Mouse (Mus musculus) cerebellum, adult 8-10 months (tissue): ENCODE results near the gene Thsd4.

Experiments used
- DNase-seq: peaks from one replicate; pipeline ENCODE4 v3.0.0; 2022

Gene Thsd4

DNA sequence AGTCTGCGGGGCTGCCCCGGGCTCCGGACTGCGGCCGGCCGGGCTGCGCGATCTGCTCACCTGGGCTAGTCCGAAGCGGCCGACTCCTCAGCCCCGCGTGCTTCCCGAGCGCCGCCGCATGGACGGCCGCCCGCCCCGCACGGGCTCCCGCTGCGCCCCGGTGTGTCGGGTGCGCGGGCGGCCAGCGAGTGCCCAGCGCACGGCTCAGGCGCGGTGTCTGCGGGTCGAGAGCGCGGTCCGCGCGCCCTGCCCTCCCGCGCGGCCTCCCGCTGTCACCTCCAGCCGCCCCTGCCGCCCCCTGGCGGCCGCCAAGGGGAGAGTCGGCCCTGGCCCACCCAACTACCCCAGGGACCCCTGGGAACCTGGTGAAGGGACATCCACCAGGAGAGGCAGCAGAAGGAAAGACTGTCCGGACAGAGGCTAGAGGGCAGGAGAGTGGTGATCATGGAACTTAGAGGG is at the start of gene Thsd4:
Gene Thsd4, minus strand, starts transcription at position 241 of the 459 bp plus-strand sequence.
- DNase-seq = peak; percentile 34

DNA sequence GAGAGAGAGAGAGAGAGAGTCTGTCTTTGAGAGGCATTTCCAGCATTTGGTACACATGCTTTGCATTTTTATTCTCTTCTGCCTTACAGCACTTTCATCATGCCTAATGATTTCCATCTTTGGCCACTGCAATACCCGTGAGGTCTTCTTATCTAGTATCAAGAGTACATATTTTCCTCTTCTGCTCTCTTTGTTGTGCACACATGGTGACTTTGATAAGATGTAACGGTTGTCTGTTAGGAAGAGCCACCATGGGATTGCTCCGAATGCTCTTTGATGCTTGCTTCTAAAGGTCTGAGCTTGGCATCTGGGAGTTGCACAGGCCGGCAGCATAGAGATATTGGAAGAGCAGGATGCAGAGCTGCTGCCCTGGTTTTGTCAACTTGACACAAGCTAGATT is 49.2 kb upstream of the Thsd4 start:
- DNase-seq = no peak

DNA sequence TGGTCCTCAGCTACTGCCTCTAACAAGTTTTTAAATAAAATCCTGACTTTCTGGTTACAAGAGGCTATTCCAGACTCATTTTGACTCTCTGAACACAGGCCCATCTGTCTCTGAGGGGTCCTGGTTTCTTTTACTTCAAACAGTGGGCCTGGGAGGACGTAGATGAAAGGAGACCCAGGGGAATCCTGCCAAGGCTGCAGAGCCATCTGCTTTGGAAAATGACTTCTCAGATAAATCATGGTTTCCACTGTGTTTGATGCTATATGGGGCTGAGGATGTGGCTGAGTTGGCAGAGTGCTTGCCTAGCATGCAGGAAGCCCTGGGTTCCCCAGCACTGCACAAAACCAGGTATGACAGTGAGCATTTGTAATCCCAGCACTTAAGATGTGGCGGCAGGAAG is 47.5 kb upstream of the Thsd4 start:
- DNase-seq = no peak

DNA sequence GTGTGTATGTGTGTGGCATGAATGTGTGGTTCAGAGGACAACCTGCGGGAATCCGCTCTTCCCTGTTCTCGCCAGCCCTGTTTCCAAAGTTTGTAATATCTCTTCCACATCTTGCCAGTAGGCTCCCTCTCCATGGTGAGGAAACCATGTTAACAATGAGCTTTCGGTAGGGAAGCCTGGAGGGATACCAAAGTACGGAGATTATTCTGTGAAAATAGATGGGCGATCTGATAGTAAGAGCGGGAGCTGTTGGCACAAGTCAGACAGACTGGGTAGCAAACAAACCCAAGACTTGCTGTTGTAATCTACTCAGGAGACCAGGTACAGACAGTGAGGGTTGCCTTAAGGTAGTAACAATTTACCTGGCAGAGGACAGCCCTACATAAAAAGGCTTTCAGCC is 42.0 kb upstream of the Thsd4 start:
- DNase-seq = no peak

DNA sequence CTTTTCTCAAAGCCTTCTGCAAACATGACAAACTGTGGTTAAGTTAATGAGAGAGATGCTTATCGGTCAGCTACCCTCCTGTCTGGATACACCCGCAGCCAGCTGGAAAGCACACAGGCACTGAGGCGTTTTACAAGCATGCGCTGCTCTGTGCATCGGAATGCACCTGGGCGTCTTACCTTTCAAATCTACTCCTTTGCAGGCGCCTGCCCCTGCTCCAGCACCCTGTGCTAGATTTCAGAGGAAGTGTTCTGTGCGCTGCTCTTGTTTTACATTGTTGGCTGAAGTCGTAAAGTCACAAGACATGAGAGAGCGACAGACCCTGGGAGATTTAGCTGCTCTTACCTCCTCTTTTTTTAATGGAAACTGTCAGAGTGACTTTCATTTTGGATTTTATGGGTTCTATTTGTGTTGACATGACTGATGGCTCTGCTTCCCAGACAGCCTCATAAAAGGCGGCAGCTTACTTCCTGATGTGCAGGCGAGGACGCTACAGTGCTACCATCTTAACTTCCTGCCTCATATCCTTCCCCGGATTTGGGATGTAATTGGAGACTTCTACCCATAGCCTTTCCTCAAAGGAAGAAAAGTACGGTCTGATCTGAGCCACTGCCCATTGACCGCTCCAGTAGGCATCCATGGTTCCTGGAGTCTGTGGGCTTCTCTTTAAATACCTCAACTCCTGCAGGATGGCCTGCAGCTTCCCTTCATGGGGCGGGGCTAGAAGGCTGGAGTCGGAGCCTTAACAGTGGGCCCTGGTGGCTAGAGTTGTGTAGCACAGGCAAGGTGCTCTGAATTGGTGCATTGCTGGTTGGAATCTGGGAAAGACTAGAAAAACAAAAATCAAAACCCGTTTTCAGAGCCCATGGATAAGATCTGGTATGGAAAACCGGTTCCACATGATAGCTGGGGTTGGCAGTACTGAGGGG is 40.9 kb upstream of the Thsd4 start:
- no peak for DNase-seq

DNA sequence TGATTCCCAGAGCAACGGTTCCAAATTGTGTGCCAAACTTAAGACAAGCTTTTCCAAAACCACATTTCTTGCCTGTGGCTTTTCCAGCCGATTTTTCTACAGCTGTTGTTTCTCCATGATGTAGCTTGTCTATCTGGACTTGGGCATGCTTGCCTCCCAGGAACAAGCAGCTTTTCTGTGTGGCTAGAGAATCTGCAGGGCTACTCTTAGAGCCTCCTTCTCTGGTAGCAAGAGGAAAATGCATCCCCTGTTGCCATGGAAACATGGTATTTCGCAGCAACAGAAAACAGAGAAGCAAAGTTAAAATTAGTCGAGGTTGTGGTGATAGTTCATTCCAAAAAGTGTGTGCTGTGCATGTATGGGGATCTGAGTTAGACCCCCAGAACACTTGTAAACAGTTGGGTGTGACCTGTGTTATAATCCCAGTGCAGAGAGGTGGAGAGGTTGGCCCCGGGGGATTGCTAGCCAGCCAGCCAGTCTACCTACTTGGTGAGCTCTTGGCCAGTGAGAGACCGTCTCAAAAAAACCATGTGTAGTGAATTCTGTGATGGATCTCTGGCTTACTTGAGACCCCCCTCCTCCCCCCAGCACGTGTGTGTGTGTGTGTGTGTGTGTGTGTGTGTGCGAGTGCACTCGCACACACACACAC is 39.9 kb upstream of the Thsd4 start:
- no peak for DNase-seq

DNA sequence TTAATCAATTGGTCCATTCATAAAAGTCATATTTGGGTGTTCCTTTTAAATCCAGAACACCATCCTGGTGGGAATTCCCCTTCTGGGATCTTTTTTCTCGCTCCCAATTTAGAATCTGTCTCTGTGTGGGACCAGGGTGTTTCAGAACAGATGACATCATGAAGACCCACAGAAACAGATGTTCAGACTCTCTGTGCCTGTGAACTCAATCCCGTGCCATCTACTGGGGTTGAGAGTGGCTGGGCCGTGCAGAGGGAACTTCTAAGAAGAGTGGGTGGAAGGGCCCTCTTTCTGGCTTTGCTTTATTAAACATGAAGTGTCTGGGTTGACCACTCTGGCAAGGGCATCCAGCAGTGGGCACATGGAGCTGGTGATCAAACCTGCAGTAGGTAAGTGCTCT is 36.7 kb upstream of the Thsd4 start:
- no peak for DNase-seq

DNA sequence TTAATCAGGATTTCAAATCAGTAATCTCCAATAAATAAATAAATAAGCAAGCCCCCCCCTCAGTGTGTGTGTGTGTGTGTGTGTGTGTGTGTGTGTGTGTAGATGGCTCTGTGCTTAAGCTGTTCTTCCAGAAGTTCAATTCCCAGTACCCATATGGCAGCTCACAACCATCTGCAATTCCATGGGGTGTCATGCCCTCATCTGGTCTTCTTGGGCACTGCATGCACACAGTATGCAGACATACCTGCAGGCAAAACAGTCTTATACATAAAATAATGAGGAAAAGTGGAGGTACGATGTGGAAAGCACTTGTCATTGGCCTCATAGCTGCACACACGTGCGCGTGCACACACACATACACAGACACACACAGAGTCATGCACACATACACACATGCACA is 29.4 kb upstream of the Thsd4 start:
- DNase-seq = no peak

DNA sequence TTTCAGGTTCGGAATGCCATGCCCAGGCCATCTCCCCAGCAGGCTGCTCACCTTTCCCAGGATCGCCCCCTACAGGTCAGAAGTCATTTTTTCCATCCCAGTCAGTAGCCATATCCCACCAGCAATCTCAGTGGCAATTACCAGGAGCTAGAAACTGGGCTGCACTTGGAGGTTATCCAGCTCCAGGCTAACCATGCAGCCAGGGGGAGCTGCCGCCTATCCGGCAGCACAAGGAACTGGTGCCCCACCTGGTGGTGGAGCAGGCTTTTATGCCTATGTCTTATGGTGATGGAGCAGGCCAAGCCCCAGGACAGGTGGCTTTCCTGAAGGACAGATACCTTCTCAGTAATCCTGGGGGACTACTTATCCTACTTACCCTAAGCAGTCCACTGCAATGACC is 26.3 kb upstream of the Thsd4 start:
- peak; percentile 11 for DNase-seq

DNA sequence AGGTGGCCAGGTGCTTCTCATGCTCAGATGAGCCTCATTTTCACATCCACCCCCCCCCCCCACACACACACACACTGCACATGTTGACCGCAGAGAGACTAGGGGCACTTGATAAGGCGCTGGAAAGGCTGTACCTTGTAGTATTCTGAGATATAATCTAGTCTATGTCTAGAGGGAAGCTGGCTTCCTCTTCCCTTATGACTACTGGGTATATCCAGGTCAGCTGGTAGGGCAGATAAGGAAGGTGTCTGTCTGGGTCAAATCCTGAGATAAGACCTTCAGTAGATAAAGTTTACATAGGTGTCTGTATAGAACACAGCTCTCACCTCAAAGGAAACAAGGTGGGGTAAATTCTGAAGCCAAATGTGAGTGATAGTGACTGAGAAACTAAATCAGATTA is 24.3 kb upstream of the Thsd4 start:
- no peak for DNase-seq

DNA sequence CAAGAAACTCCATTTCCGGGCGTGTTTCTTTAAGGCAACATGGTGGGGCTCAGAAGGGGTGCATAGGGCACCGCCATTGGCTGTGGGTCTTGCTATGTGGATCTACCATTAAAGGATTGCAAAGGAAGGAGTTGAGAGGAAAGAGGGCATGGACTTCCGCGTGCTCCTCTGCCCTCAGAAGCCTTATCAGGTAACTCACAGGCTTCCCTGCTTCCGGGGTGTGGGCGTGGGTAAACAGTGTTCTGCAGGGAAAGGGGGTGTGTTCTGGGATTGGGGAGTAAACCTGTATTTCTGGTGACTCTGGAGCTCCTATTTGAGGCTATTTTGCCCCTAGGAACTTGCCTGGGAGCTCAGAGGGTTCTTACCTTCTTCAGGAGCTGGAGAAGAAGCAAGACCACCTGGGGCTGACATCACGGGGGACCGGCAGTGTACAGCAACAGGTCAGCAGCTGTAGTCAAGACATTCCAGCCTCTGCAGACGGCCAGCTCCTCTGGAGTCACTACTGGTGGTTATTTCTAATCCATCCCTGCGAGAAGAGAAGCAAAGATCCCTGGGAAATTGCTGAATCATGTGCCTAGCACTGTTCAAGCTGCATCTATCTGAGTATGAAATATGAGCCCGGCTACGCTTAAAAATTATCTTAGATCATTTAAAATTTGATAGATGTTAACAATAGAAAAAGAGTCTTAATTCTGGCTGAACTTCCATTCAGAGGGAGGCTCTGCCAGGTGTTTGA is 23.7 kb upstream of the Thsd4 start:
- no peak for DNase-seq

DNA sequence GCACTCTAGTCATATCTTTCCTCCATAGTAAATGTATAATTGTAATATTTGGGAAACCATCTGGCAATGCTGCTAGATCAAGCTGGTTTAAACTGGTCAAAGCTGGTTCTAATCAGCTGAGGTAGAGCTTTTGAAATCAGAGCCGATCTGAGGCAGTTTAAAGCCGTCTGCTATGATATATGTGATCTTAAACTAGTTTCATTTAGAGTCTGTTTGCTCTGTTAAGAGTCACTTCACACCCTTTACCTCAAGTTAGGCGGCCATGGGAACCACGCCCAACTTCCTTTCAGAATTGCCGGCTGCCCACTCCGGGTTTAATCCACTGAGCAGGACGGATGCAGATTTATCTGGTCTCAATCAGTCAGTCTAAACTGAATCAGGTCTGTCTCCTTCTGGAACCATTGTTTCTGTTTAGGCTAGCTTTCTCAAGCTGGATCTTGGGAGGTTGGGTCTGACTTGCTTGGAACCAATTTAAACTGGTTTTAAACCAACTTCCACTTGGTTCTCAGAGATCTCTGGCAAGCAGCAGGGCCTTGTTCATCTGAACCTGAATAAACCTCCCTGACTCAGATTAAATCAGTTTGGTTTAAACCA is 21.7 kb upstream of the Thsd4 start:
- no peak for DNase-seq

DNA sequence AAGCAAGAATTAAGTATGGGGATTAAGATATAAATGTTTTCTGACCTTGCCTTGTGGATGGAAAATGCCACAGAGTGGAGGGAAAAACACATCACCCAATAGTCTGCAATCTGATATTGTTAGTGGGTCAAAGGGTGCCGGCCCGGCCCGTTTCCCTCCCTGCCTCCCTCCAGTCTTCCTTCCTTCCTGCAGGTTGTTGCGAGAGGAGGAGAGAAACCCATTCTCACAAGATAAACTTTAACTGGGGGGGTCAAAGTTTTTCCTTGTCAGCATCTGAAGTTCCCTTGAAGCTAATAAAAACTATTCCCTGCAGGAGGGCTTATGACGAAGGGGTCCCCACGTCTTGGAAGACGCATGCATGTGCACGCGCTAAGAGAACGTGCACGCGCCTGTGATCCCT is 8.5 kb upstream of the Thsd4 start:
- no peak for DNase-seq

DNA sequence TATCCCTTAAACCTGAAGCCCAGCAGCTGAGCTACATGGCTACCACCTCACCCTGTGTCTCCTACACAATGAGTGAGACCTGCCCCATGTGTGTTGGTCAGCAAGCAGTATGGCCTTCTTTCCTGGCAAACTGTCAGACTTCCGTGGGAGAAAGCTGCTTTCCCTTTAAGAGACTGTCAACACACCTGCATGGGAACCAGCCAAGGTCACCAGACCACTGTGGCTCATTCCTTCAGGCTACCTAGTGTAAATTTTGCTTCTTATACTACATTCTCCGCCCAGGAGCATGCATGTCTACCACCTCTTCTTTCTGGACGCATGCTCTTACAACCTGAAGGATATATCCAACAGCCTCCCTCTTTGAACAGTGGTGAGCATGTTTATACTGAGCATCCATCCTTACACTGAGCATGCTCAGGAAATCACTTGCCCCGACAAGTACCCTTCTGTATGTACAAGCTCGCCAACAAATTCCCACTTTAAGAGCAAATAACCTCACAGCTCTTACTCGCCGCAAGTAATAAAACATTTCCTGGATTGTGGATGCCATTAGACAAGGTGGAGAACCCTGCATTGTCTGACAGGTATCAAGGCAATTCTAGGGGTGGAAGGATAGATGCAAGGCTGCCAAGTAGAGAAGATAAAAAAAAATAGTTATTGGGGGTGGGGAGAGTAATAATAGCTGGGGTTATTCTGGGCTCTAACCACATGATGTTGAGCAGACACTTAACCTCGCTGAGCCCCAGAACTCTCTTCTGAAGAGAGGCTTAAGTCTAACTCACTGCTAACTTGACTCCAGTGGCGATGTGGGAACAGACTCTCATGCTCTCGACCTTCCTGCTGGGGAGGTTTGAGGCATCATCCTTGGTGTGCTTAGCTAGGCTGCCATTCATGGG is 7.8 kb upstream of the Thsd4 start:
- no peak for DNase-seq

DNA sequence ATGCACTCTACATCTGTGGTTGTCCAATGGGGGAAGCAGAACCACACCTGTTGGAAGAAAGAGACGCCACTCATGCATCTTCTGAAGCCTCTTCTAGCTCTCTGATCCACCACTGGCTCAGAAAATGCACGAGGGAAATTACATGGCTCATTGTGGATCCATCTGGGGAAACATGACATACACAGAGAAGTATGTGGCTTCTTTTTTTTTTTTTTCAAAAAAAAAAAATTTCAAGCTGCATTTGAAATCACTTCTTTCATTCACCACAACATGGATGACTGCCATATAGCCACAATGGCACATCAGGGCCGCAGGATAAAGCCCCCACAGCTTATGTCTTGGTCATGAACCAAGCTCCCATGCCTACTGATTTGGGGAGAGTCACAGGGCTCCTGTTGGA is 6.4 kb upstream of the Thsd4 start:
- no peak for DNase-seq

DNA sequence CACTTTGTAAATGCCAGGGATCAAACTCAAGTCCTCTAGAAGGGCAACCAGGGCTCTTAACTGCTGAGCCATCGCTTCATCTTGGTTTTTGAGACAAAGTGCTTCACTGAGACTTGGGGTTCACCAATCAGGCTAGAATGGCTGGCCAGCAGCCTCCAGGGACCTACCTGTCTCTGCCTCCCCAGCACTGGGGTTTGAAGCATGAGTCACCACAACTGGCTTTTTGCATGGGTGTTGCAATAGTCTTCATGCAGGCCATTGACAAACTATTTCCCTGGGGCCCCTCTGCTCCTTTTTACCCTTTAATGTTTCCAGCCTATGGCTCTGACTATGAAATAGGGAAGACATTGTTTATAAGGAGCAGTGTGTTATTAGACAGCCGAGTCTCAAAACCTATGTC is 6.0 kb upstream of the Thsd4 start:
- no peak for DNase-seq

DNA sequence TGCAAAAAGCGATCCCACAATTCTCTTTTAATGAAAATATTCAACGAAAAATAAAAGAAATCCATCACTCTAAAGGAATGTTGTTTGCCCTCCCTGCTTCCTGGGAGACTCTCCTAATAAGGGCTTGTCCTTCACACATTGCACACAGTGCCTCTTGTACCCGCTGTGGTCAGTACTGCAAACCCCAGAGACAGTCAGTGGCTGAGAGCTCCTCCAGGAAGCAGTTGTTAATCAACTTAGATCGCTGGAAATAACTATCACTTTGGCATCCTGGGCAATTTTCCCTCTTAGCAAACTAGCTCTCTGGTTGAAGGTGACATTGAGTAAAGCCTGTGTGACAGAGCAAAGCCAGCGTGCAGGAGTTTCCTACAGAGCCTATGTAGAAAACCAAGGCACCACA is 5.2 kb upstream of the Thsd4 start:
- DNase-seq = no peak

DNA sequence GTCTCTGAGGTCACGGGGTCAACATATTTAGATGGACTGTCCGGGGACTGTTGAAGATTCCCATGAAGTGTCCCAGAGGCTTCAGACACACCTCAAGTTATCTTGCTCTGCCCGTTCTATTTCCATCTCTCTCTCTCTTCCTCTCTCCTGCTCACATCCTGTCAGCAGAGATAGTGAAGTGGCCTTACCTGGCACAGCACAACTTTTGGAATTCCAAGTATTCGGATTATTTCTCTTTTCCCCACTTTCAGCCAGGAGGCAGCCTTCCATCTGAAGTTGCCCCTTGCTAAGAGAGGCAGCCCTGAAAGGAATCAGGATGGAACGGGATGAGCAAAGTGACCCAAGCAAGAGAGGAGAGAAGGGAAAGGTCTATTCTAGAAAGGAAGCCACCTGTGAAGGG is 4.3 kb upstream of the Thsd4 start:
- no peak for DNase-seq

DNA sequence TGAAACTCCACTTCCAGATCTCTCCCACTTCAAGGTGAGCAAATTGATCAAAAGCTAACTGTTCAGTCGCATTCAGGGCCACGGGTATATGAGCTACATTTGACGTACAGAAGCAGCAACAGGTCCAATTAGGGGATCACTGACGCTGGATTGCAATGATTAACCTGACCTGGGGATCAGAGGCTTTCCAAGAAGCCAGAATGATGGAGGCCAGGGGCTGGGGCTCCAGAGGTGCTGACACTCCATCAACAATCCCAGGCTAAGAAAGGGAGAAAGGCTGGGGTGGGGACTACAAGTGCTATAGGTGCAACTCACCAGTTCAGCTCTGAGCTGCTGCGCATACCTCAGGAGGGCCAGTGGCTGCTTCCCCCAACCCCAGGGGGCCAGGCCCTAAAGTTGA is 703 bp downstream of the Thsd4 start:
- no peak for DNase-seq

DNA sequence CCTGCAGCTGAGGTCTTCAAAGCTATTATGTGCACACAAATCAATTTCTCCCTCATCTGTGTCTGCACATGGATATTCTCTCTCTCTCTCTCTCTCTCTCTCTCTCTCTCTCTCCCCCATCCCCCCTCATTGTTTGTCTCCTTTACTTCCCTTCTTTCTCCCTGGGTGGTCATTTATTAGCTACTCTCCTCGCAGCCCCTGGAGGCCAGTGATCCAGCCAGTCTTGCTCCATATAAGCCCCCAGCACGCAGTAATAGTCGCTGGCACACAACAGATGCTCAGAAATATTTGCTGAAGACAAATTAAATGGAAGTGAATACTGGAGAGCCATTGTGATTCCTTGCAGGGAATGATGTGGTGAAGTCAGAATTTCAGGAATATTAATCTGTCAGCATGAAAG is 2.2 kb downstream of the Thsd4 start:
- no peak for DNase-seq

DNA sequence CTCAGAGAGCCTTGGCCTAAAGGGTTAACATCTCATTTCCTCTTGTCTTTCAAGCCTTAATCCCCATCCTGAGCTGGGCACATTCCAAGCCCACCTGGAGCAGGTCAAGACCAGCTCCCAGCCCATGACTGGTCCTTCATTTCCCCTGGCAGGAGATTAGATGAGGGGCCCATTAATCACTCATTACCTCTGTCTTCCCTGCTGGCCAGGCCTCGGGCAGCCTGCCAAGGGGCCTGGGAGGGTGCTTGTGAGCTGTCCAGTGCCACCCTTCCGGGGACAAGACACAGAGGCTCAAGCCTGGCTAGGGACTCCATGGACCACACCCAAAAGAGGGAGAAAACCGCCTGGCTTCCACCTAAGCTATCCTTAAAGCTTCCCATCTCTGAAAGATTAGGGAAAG is 3.6 kb downstream of the Thsd4 start:
- DNase-seq = no peak

DNA sequence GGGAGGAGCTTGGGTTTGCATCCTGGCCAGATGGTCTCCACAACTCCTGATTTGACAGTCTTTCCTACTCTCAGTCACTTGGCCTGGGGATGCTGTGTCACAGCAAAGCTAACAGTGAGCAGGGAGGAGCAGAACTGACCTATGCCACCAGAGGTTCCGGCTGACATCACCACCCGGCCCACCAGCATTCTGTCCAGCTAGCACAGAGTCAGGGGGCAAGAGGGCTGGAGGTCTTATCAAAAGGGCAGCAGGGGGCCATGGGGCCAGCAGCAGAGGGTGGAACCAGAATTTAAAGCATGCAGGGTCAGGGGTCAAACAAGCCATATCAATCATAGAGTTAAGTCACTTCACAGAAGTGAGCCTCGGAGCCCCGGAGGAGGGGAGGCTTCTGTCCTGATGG is 4.7 kb downstream of the Thsd4 start:
- no peak for DNase-seq
